16 mouse cellular contexts compared by ENCODE assay signal in genomic region chr10:116374111-116374510, GRCm38 (mm10).
"Had no signal": no experiment of that assay in that cellular context is flagged by ENCODE, and none has a peak within 500 bp of the region (broad histone marks: within the 10 kb centered on the region; RNA-seq: fewer than 3 reads in every experiment).

No protein-coding gene starts in this region.

- H3K27ac ChIP-seq: kidney, postnatal 0 days; left cerebral cortex, adult 2 months; limb, embryonic 10.5 days; liver, embryonic 15.5 days; midbrain, embryonic 10.5 days; midbrain, embryonic 15.5 days; neural tube, embryonic 13.5 days; stomach, embryonic 15.5 days had no signal

- H3K4me1 ChIP-seq: liver, embryonic 15.5 days; stomach, embryonic 15.5 days had no signal

- H3K4me2 ChIP-seq: liver, embryonic 11.5 days; liver, embryonic 15.5 days; lung, embryonic 14.5 days; midbrain, embryonic 15.5 days; neural tube, embryonic 13.5 days; stomach, embryonic 15.5 days had no signal

- H3K9me3 ChIP-seq: limb, embryonic 10.5 days; liver, embryonic 15.5 days; midbrain, embryonic 10.5 days; midbrain, embryonic 15.5 days; neural tube, embryonic 13.5 days; stomach, embryonic 15.5 days had no signal

- H3K27me3 ChIP-seq: liver, embryonic 15.5 days; midbrain, embryonic 15.5 days; stomach, embryonic 15.5 days had no signal

- DNase-seq: kidney, adult 8-10 months; lung, embryonic 14.5 days; lung, postnatal 10 days; lung, postnatal 4 days; right cerebral cortex, postnatal 14 days; thymus, adult 2 months; thymus, postnatal 25 days had no signal

- ATAC-seq: midbrain, embryonic 15.5 days had no signal

- H3K36me3 ChIP-seq: limb, embryonic 10.5 days; liver, embryonic 15.5 days; midbrain, embryonic 10.5 days; midbrain, embryonic 15.5 days; neural tube, embryonic 13.5 days; stomach, embryonic 15.5 days had no signal

- H3K9ac ChIP-seq: liver, embryonic 15.5 days; lung, embryonic 14.5 days; midbrain, embryonic 15.5 days; neural tube, embryonic 13.5 days; stomach, embryonic 15.5 days had no signal

- H3K4me3 ChIP-seq: left cerebral cortex, adult 2 months; limb, embryonic 10.5 days; liver, embryonic 15.5 days; midbrain, embryonic 10.5 days; midbrain, embryonic 15.5 days; neural tube, embryonic 13.5 days; stomach, embryonic 15.5 days had no signal
